Mouse (Mus musculus) C2C12 (cell line): Measurements from ENCODE around the gene Kif1c.

Experiments used
- CEBPB ChIP-seq: IDR thresholded peaks from one replicate; pipeline ENCODE4 v1.6.1; 2011; ENCODE audit warnings: low read depth, mild to moderate bottlenecking, control low read depth, moderate library complexity
- CTCF ChIP-seq: IDR thresholded peaks from one replicate; pipeline ENCODE4 v1.5.1; 2011; ENCODE audit not compliant: control insufficient read depth, insufficient read depth, insufficient read length
- MAX ChIP-seq: IDR thresholded peaks from one replicate; pipeline ENCODE4 v1.6.1; 2011; ENCODE audit warnings: mild to moderate bottlenecking, control low read depth
- MYOG ChIP-seq: IDR thresholded peaks from one replicate; pipeline ENCODE4 v1.6.1; 2011; ENCODE audit not compliant: control insufficient read depth, insufficient read length; ENCODE audit errors: extremely low read depth
- USF1 ChIP-seq: IDR thresholded peaks from one replicate; pipeline ENCODE4 v1.6.1; 2011; ENCODE audit warnings: low read depth, mild to moderate bottlenecking, control low read depth, moderate library complexity

GRCm38 (mm10) chr11:70777634-70778033 lies 77.3 kb downstream of the Kif1c start:
- TF ChIP-seq CEBPB: no peak
- TF ChIP-seq CTCF: no peak
- no peak for TF ChIP-seq USF1
- TF ChIP-seq MYOG: no peak
- TF ChIP-seq MAX: no peak
